ENCODE assay signal across 15 mouse cellular contexts in the genomic region with DNA sequence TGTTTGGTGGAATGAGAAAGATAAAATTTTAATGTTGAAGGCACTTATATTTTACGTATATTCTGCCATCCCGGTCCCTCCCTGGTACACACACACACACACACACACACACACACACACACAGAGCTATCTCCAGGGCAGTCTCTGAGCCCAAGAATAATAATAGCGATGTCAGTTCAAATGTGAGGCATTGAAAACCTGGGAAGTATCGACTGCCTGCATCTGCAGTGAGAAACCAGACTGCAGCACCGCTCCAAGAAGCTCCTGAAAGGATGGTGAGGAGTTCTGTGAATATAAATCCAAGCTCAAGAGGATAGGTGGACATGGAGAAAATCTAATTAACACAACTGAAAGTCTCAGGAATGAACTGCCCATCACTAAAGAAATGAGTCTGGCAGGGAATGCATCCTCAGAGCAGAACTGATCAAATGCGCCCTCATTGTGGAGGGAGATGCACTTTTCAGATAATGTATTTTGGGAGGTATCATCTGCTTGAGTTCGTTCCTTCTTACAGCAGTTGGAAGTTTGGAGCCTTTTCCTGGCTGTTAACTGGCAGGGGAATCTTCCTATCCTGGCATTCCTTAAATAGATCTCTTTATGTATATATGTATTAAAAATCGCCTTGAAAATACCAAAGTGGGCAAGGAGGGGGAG.
A peak's percentile ranks its signal among the peaks of the same experiment; 100 is the strongest.
DNase-seq lines count a peak whose midpoint lies in the region; ATAC-seq and TF ChIP-seq lines count a peak whose summit lies in the region.
"Had no signal": no experiment of that assay in that cellular context is flagged by ENCODE, and none has a peak within 500 bp of the region (broad histone marks: within the 10 kb centered on the region; RNA-seq: fewer than 3 reads in every experiment).

No protein-coding gene starts in this region.

- peak overlapping the region; percentile 68 for H3K27ac ChIP-seq in forebrain, embryonic 12.5 days
- no peak overlapping the region for H3K27ac ChIP-seq in forebrain, embryonic 10.5 days
- H3K27ac ChIP-seq in lung, embryonic 15.5 days, result 0 out of 2 replicates have a peak overlapping the region, but pooled peaks have one; percentile 40
- peak overlapping the region; percentile 53 for H3K27ac ChIP-seq in midbrain, embryonic 14.5 days (replicated peaks; ENCODE audit: low read depth, low read length)
- H3K27ac ChIP-seq: gastrocnemius, adult 2 months had no signal

- ATAC-seq in forebrain, embryonic 12.5 days (ENCODE audit: low FRiP score), result no peak
- ATAC-seq in lung, embryonic 15.5 days (ENCODE audit: borderline replicate concordance, extremely low read depth, low FRiP score, low TSS enrichment), result no peak
- ATAC-seq in midbrain, embryonic 14.5 days (ENCODE audit: low FRiP score, low TSS enrichment), result no peak
- ATAC-seq: intestine, postnatal 0 days; liver, postnatal 0 days; Patski had no signal

- H3K4me1 ChIP-seq in forebrain, embryonic 12.5 days, result peaks cover 21% of the 10 kb centered on the region
- 0 out of 2 replicates have a peak, but pooled peaks cover 5% of the 10 kb centered on the region for H3K4me1 ChIP-seq in forebrain, embryonic 10.5 days
- H3K4me1 ChIP-seq in lung, embryonic 15.5 days, result peaks cover 16% of the 10 kb centered on the region; the same call in 1 of the 2 replicates
- H3K4me1 ChIP-seq in midbrain, embryonic 14.5 days (ENCODE audit: control insufficient read depth, insufficient read depth, low read length), result peaks cover 12% of the 10 kb centered on the region

- no peaks in the 10 kb centered on the region for H3K36me3 ChIP-seq in forebrain, embryonic 12.5 days (replicated peaks)
- no peaks in the 10 kb centered on the region for H3K36me3 ChIP-seq in forebrain, embryonic 10.5 days (replicated peaks)
- no peaks in the 10 kb centered on the region for H3K36me3 ChIP-seq in lung, embryonic 15.5 days
- no peaks in the 10 kb centered on the region for H3K36me3 ChIP-seq in midbrain, embryonic 14.5 days (ENCODE audit: control insufficient read depth, insufficient read depth, low read length)

- no peak for TF ChIP-seq CTCF in brain, embryonic 14.5 days (IDR thresholded peaks at IDR 0.05; ENCODE audit: borderline replicate concordance, extremely low read depth, insufficient read depth, insufficient read length)

- H3K9ac ChIP-seq in forebrain, embryonic 12.5 days, result no peak overlapping the region
- H3K9ac ChIP-seq in lung, embryonic 15.5 days, result no peak overlapping the region
- 0 out of 2 replicates have a peak overlapping the region, but pooled peaks have one; percentile 7 for H3K9ac ChIP-seq in midbrain, embryonic 14.5 days (replicated peaks; ENCODE audit: low read length)
- H3K9ac ChIP-seq: liver, postnatal 0 days had no signal

- H3K27me3 ChIP-seq in forebrain, embryonic 12.5 days, result no peaks in the 10 kb centered on the region
- H3K27me3 ChIP-seq in forebrain, embryonic 10.5 days (ENCODE audit: poor library complexity, severe bottlenecking), result no peaks in the 10 kb centered on the region
- no peaks in the 10 kb centered on the region for H3K27me3 ChIP-seq in lung, embryonic 15.5 days
- no peaks in the 10 kb centered on the region for H3K27me3 ChIP-seq in midbrain, embryonic 14.5 days (ENCODE audit: control insufficient read depth, insufficient read depth, low read length)
- H3K27me3 ChIP-seq: Patski had no signal

- intact Hi-C loops in gastrocnemius, postnatal 36 days (cut with DNase I), result no loop called here

- no peak overlapping the region for H3K4me3 ChIP-seq in forebrain, embryonic 12.5 days (replicated peaks)
- no peak overlapping the region for H3K4me3 ChIP-seq in forebrain, embryonic 10.5 days
- H3K4me3 ChIP-seq in lung, embryonic 15.5 days, result no peak overlapping the region
- no peak overlapping the region for H3K4me3 ChIP-seq in midbrain, embryonic 14.5 days (replicated peaks; ENCODE audit: low read depth, low read length)
- H3K4me3 ChIP-seq: erythroblast, embryonic 14.5 days; gastrocnemius, adult 2 months had no signal

- no peaks in the 10 kb centered on the region for H3K9me3 ChIP-seq in forebrain, embryonic 12.5 days
- H3K9me3 ChIP-seq in forebrain, embryonic 10.5 days, result no peaks in the 10 kb centered on the region
- H3K9me3 ChIP-seq in lung, embryonic 15.5 days, result no peaks in the 10 kb centered on the region
- H3K9me3 ChIP-seq in midbrain, embryonic 14.5 days (ENCODE audit: control insufficient read depth, low read length), result no peaks in the 10 kb centered on the region

- DNase-seq in forebrain, embryonic 10.5 days (ENCODE audit: extremely low spot score, low spot score), result no peak
- DNase-seq in lung, postnatal 25 days (ENCODE audit: low spot score), result no peak
- DNase-seq in brain, embryonic 14.5 days (ENCODE audit: low read depth), result peak; percentile 60
- peak; percentile 48 for DNase-seq in midbrain, embryonic 14.5 days
- no peak for DNase-seq in thymus, postnatal 14 days
- DNase-seq in gastrocnemius, postnatal 36 days, result no peak
- DNase-seq: cerebellum, adult 8-10 months; embryo, embryonic 11 days; gastrocnemius, adult 2 months; liver, postnatal 0 days had no signal

- WGBS in forebrain, embryonic 12.5 days, result 64% methylated on average over 8 of the region's 8 CpGs
- 83% methylated on average over 8 of the region's 8 CpGs for WGBS in forebrain, embryonic 10.5 days
- 68% methylated on average over 8 of the region's 8 CpGs for WGBS in lung, embryonic 15.5 days
- 50% methylated on average over 8 of the region's 8 CpGs for WGBS in midbrain, embryonic 14.5 days

- no peak overlapping the region for H3K4me2 ChIP-seq in forebrain, embryonic 12.5 days
- H3K4me2 ChIP-seq in lung, embryonic 15.5 days, result peak overlapping the region; percentile 11; the same call in 1 of the 2 replicates
- H3K4me2 ChIP-seq in midbrain, embryonic 14.5 days (ENCODE audit: low read length), result 0 out of 2 replicates have a peak overlapping the region, but pooled peaks have one; percentile 17

- no peak for TF ChIP-seq POLR2A in brain, embryonic 14.5 days (IDR thresholded peaks at IDR 0.05; ENCODE audit: borderline replicate concordance, extremely low read depth, insufficient read depth, insufficient read length, poor library complexity, severe bottlenecking)

Comparison
In these comparisons a context has a peak if more than half of its experiments do, and no peak if none do; other contexts are left out.
1. DNase-seq: peak in brain, embryonic 14.5 days (single experiment) and midbrain, embryonic 14.5 days (single experiment); none in forebrain, embryonic 10.5 days (single experiment), lung, postnatal 25 days (single experiment), thymus, postnatal 14 days (single experiment) and gastrocnemius, postnatal 36 days (0 of 2).